Mouse (Mus musculus) hindbrain, embryonic 12.5 days (tissue): ENCODE results near the gene Ppp2r5e. TPM values are rescaled to one million over a fixed set of nuclear protein-coding genes. Genes with fewer than 3 reads are reported as not detected.

Experiments
- ATAC-seq: fragments of 200-750 bp; cut with Nextera tagmentation; 2 replicates; pipeline ENCODE4 v1.8.0; 2017; ENCODE audit warnings: moderate TSS enrichment; ENCODE audit not compliant: low FRiP score
- H3K27ac ChIP-seq: fragments of 300-500 bp; sonication (generic); 2 replicates; pipeline ENCODE4 v1.5.1; 2016; ENCODE audit warnings: mild to moderate bottlenecking
- H3K27me3 ChIP-seq: fragments of 300-500 bp; sonication (generic); 2 replicates; pipeline ENCODE4 v1.6.1; 2016; ENCODE audit warnings: mild to moderate bottlenecking
- H3K36me3 ChIP-seq: fragments of 300-500 bp; sonication (generic); 2 replicates; pipeline ENCODE4 v1.6.1; 2016; ENCODE audit warnings: mild to moderate bottlenecking
- H3K4me1 ChIP-seq: fragments of 300-500 bp; sonication (generic); 2 replicates; pipeline ENCODE4 v1.6.1; 2016
- H3K4me2 ChIP-seq: fragments of 300-500 bp; sonication (generic); replicated peaks from 2 replicates; pipeline ENCODE4 v1.6.1; 2016; ENCODE audit warnings: mild to moderate bottlenecking
- H3K4me3 ChIP-seq: fragments of 300-500 bp; sonication (generic); 2 replicates; pipeline ENCODE4 v1.5.1; 2016; ENCODE audit warnings: mild to moderate bottlenecking
- H3K9ac ChIP-seq: fragments of 300-500 bp; sonication (generic); 2 replicates; pipeline ENCODE4 v1.6.1; 2016; ENCODE audit warnings: mild to moderate bottlenecking, moderate library complexity
- H3K9me3 ChIP-seq: fragments of 300-500 bp; sonication (generic); replicated peaks from 2 replicates; pipeline ENCODE4 v1.6.1; 2016; ENCODE audit warnings: mild to moderate bottlenecking
- WGBS: fragments of 180-500 bp; shearing (Covaris S2); methylation state at CpG from one replicate; pipeline ENCODE4 v1.1.7; 2016; 5-methylcytosine and 5-hydroxymethylcytosine counted together
- polyA plus RNA-seq: library from polyadenylated mRNA; unstranded; fragments of >200 nt; fragmentation: Nextera tagmentation; extraction: Ambion mirVana; gene quantifications from 2 replicates; pipeline ENCODE4 v1.2.1, GENCODE M21; 2016

Gene Ppp2r5e
- polyA plus RNA-seq, 1 experiment from 2014 or later, result 23.2 TPM

DNA sequence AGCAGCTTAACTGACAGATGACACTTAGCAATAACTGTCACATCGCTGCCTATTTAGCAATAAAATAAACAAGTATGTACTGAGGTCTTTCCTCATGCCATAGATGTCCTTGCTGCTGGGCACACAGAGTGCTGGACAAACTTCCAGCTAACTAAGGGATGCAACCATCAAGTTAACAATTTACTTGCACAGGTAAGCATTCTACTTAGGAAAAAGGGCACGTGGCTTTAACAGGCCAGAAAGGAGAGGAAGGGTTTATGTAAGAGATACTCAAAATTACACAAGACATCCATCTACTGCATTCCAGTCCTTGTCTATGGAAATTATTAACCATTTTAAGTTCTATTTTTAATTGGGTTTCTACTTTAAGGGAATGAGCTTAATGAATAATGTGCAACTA lies 123.0 kb downstream of the Ppp2r5e start:
- Histone ChIP-seq H3K9ac (no peak overlapping the region), H3K4me1 (peaks cover 3% of the 10 kb centered on the region; the same call in 1 of the 2 replicates), H3K36me3 (peaks cover 7% of the 10 kb centered on the region; the same call in 1 of the 2 replicates), H3K27me3 (no peaks in the 10 kb centered on the region), H3K4me2 (no peak overlapping the region), H3K4me3 (no peak overlapping the region), H3K27ac (no peak overlapping the region), H3K9me3 (no peaks in the 10 kb centered on the region)
- 92% methylated on average over 2 of the region's 2 CpGs for WGBS
- ATAC-seq, result no peak

DNA sequence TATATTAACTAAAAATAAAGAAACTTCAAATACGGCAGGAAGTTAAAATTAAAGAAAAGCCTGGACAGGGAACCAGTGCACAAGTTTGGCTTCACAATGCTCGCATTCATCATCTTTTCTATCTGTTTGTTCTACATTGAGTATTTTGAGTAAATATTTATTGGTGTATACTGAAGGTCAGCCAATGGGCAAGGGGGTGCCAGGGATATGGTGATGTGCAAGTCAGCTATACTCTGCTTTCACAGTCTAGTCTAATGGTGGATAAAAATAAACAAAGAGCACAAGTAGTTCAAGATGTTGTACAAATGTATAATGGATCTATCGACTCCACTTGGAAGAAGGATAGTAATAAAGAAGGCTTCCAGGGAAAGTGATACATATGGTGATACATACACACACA lies 123.9 kb downstream of the Ppp2r5e start:
- H3K27ac ChIP-seq, result no peak overlapping the region
- H3K9me3 ChIP-seq, result no peaks in the 10 kb centered on the region
- H3K4me3 ChIP-seq, result no peak overlapping the region
- H3K4me2 ChIP-seq, result no peak overlapping the region
- peaks cover 3% of the 10 kb centered on the region; the same call in 1 of the 2 replicates for H3K4me1 ChIP-seq
- H3K36me3 ChIP-seq, result peaks cover 12% of the 10 kb centered on the region
- H3K27me3 ChIP-seq, result no peaks in the 10 kb centered on the region
- 88% methylated on average over 3 of the region's 3 CpGs for WGBS
- ATAC-seq, result no peak
- no peak overlapping the region for H3K9ac ChIP-seq

DNA sequence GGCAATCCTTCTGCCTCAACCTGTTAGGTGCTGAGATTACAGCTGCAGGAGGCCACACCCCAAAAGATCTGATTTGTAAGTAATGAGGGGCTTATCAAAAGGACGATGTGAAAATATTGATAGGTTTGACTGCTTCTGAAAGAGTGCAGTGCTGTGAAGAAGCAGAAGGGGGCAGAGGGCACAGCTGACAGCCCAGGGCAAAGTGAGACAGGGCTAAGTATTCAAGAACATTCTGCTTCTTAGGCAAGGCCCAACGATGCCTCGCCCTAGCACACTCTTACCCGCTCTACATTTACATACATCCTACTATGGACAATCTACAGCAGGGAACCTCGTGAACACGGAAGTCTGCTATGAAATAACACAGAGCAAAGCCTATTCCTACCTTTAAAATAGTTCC lies 128.2 kb downstream of the Ppp2r5e start:
- Histone ChIP-seq H3K27ac (no peak overlapping the region), H3K4me2 (no peak overlapping the region), H3K9ac (no peak overlapping the region), H3K27me3 (no peaks in the 10 kb centered on the region), H3K4me3 (no peak overlapping the region), H3K4me1 (no peaks in the 10 kb centered on the region), H3K36me3 (peaks cover 44% of the 10 kb centered on the region), H3K9me3 (no peaks in the 10 kb centered on the region)
- no peak for ATAC-seq
- 90% methylated on average over 6 of the region's 6 CpGs for whole genome bisulfite sequencing

DNA sequence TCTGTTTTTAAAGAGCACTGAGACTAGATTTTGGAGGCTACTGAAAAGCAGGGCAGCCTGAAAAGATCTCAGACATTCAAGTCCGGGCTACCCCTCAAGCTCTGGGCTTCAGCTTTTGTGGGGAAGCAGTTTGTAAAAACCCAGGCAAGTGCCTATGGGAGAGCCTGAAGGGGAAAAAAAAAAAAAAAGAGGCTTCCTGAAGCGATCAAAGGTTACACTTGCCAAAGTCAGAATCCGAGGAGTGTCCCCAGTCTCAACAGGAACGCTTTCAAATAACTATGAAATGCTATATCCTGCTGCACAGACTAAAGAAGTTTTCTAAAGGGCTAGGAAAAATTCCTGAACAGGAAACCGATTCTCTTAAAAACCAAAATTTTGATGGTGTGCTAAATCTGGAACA lies 128.9 kb downstream of the Ppp2r5e start:
- H3K9me3 ChIP-seq, result no peaks in the 10 kb centered on the region
- no peak overlapping the region for H3K27ac ChIP-seq
- H3K4me2 ChIP-seq, result no peak overlapping the region
- WGBS, result 81% methylated on average over 5 of the region's 5 CpGs
- no peak overlapping the region for H3K4me3 ChIP-seq
- no peak overlapping the region for H3K9ac ChIP-seq
- ATAC-seq, result no peak
- H3K4me1 ChIP-seq, result no peaks in the 10 kb centered on the region
- no peaks in the 10 kb centered on the region for H3K27me3 ChIP-seq
- peaks cover 48% of the 10 kb centered on the region for H3K36me3 ChIP-seq

DNA sequence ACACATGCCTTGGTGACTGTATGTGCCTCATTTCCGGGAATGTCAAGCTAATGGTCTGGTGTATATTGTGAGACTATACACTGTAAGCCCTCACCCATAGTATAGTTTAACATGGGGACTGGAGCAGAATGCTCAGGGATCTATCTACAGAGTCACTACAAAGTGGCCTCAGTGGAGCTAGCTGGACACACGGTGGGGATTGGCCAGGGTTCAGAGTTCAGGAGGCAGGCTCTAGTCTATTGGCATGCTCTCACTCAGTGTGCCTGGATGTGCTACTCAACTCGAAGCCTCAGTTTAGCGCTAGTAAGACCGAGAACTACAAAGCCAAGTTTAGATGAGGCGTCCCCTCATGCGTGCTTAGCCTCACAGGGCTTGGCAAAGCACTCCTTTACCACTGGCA lies 129.8 kb downstream of the Ppp2r5e start:
- H3K4me1 ChIP-seq, result no peaks in the 10 kb centered on the region
- no peak overlapping the region for H3K4me3 ChIP-seq
- H3K27me3 ChIP-seq, result no peaks in the 10 kb centered on the region
- no peaks in the 10 kb centered on the region for H3K9me3 ChIP-seq
- WGBS, result 93% methylated on average over 7 of the region's 7 CpGs
- no peak for ATAC-seq
- H3K4me2 ChIP-seq, result no peak overlapping the region
- H3K27ac ChIP-seq, result 0 out of 2 replicates have a peak overlapping the region, but pooled peaks have one; percentile 4
- peaks cover 57% of the 10 kb centered on the region for H3K36me3 ChIP-seq
- no peak overlapping the region for H3K9ac ChIP-seq

DNA sequence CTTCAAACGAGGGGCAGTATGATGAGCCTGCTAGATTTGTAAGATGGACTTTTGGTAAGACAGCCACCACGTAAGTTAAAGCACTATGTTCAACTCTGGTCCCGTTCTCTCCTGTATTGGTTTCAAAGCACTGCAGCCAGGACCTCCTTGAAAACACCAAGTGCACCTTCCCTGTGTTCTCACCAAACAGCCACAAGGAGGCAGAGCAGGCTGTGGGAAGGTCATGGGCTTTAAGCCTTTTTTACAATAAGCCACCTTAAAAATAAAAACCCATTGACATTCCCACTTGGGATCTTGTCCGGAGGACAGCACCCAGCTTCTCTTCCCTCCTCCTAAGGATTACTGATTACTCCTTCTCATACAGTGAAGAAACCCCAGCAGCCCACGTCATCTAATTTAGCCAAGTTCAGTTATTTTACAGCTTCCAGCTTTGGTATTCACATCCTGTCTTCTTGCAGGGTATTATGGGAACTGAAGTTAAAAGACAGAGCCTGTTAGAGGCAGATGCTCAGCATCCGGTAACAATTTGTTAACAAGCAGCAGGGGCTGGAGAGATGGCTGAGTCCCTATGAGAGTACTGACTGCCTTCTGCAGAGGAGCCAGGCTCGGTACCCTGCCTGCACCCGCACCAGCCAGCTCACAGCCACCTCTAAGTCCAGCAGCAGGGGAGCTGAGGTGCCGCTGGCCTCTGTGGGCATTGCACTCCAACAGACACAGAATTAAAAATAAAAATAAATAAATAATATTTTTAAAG lies 131.9 kb downstream of the Ppp2r5e start:
- peaks cover 75% of the 10 kb centered on the region for H3K36me3 ChIP-seq
- 84% methylated on average over 9 of the region's 9 CpGs for whole genome bisulfite sequencing

DNA sequence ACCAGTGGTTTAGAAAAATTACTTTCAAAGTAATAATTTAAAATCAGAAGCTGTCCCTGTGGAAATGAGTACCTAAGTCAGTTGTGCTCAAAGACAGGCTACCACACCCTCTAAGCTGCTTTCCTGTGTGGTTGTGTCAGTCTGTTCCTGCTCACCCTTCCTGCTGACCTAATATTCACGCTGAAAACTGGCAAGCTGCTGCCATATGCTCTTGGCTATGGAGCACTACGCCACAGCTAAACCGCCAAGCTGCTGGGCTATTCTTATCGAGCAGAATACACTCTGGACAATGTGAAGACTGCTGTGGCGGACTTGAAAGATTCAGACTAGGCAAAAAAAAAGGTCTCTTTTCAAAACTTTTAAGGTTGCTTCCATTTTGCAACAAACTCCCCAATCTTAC lies 135.5 kb downstream of the Ppp2r5e start:
- Histone ChIP-seq H3K4me3 (no peak overlapping the region), H3K27ac (no peak overlapping the region), H3K36me3 (peaks cover 78% of the 10 kb centered on the region), H3K9ac (no peak overlapping the region), H3K27me3 (no peaks in the 10 kb centered on the region), H3K9me3 (no peaks in the 10 kb centered on the region), H3K4me2 (no peak overlapping the region), H3K4me1 (no peaks in the 10 kb centered on the region)
- no peak for ATAC-seq
- WGBS, result 92% methylated on average over 5 of the region's 5 CpGs

More for the DNA sequence above, 131.9 kb downstream of the Ppp2r5e start:
- no peaks in the 10 kb centered on the region for H3K9me3 ChIP-seq
- H3K27me3 ChIP-seq, result no peaks in the 10 kb centered on the region
- no peak overlapping the region for H3K4me3 ChIP-seq
- H3K27ac ChIP-seq, result no peak overlapping the region
- no peak overlapping the region for H3K4me2 ChIP-seq
- H3K9ac ChIP-seq, result no peak overlapping the region
- ATAC-seq, result no peak
- no peaks in the 10 kb centered on the region for H3K4me1 ChIP-seq

DNA sequence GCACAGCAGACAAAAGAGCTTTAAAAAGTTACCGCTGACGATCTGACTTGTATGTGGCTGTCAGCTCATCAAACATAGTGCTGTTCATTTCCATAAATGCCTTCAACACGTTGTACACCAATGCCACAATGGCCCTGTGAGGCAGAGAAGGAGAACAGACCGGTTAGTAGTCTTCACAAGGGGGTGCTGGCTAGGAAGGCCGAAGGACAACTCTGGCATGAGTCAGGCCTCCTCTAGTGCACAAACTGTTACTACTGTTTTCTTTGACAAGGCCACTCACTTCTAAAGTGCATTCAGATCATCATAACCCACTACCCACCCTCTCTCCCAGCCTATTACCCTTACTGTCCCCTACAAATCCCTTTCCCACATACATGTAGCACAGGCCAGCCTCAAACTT lies 136.4 kb downstream of the Ppp2r5e start:
- Histone ChIP-seq H3K27me3 (no peaks in the 10 kb centered on the region), H3K9me3 (no peaks in the 10 kb centered on the region), H3K4me1 (no peaks in the 10 kb centered on the region), H3K36me3 (peaks cover 69% of the 10 kb centered on the region), H3K27ac (no peak overlapping the region), H3K9ac (no peak overlapping the region), H3K4me2 (no peak overlapping the region), H3K4me3 (no peak overlapping the region)
- WGBS, result 81% methylated on average over 5 of the region's 5 CpGs
- no peak for ATAC-seq

DNA sequence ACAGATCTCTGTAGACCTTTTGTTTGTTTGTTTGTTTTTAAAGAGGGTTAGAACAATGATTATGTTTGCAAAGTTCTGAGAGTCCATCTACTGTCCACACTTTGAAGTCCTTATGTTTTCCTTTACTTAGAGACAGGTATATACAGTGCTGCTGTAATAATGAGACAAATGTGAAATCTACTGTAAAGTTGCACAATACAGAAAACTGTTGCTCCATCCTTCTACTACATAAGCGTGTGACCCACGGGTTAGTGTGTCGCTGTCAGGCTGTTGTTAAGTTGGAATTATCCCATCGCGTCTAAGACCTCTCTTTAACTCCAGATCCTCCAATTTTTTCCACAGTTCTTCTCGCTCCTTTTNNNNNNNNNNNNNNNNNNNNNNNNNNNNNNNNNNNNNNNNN lies 142.6 kb downstream of the Ppp2r5e start:
- 94% methylated on average over 6 of the region's 6 CpGs for WGBS
- H3K27ac ChIP-seq, result no peak overlapping the region
- no peak overlapping the region for H3K4me3 ChIP-seq
- no peak overlapping the region for H3K9ac ChIP-seq
- H3K4me1 ChIP-seq, result no peaks in the 10 kb centered on the region
- no peak for ATAC-seq
- H3K9me3 ChIP-seq, result no peaks in the 10 kb centered on the region
- peaks cover 54% of the 10 kb centered on the region for H3K36me3 ChIP-seq
- no peak overlapping the region for H3K4me2 ChIP-seq
- no peaks in the 10 kb centered on the region for H3K27me3 ChIP-seq

DNA sequence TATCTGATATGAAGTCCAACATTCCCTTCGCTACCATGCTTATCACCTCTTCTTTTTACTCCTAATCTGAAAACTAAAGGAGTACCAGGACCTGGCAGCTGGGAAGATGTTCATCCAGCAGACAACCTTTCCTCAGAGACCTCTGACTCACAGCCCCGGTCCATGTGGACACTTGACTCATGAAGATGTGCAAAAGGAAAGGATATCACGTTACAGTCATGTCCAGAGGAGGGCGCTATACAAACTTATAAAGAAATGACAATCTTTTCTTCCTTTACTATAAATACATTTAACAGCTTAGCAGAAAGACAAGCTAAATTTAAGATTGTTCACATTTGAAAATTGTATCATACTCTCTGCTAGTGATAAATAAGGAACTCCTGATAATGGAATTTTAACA lies 143.0 kb downstream of the Ppp2r5e start:
- Histone ChIP-seq H3K4me2 (no peak overlapping the region), H3K9me3 (no peaks in the 10 kb centered on the region), H3K27me3 (no peaks in the 10 kb centered on the region), H3K9ac (no peak overlapping the region), H3K4me3 (no peak overlapping the region), H3K4me1 (no peaks in the 10 kb centered on the region), H3K27ac (no peak overlapping the region), H3K36me3 (peaks cover 50% of the 10 kb centered on the region)
- ATAC-seq, result no peak
- WGBS, result 81% methylated on average over 4 of the region's 4 CpGs

DNA sequence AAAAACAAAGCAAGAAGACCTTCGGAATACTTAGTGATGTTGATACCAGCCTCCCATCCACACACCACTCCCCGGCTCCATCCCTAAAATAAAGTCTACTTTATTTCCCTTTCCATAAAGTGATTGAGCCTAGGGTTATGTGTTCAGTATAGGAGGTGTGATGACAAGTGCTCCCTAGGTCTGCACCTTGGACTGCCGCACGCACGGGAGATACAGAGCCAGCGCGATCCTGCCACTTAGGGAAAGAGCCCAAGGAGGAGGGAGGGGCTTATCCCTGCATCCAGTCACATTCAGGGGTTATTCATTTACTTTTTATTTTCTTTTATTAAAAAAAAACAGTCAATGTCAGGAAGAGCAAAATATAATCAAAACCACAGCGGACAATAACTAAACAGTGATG lies 145.5 kb downstream of the Ppp2r5e start:
- no peaks in the 10 kb centered on the region for H3K27me3 ChIP-seq
- no peak overlapping the region for H3K4me2 ChIP-seq
- H3K4me1 ChIP-seq, result no peaks in the 10 kb centered on the region
- no peaks in the 10 kb centered on the region for H3K9me3 ChIP-seq
- H3K27ac ChIP-seq, result no peak overlapping the region
- H3K9ac ChIP-seq, result no peak overlapping the region
- ATAC-seq, result no peak
- peaks cover 38% of the 10 kb centered on the region for H3K36me3 ChIP-seq
- 94% methylated on average over 8 of the region's 8 CpGs for WGBS
- H3K4me3 ChIP-seq, result no peak overlapping the region

DNA sequence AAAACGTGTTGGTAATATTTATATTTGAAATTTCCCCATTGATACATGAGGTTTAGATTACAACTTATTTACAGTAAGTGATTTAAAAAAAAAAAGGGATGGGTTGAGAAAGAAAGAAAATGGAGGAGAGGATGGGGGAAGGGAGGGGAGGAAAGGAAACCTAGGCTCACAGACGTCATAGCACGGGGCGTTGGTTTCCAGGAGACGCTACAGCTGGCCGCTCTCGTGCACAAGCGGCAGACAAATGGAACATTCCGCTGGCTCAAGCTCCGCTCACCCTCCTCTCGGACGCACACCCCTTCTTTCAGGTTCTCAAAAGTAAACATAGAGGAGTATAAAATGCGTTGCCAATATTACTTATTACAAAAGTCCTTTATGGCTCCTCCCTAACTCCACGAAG lies 146.0 kb downstream of the Ppp2r5e start:
- WGBS, result 81% methylated on average over 14 of the region's 14 CpGs
- no peak overlapping the region for H3K4me3 ChIP-seq

DNA sequence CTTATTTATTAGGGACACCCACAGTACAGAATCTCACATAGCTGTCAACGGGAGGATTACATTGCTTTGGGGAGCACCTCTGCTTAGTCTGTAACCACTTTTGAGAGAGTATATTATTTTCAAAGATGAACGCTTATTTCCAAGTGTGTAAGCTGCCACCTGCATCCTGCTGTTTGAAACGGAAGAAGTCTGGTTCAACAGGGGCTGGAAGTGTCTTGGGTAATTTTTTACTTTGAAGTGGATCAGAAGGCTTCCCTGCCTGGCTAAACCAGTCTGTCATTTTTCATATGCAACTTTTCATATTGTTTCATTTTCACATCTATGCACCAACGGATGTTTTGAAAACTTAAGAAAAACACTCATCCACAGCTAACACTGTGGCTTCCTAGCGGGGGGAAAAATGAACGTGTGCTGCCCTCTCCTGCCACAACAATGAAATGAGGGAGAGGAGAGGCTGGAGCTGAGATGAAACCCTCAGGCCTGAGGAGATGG lies 146.5 kb downstream of the Ppp2r5e start:
- Histone ChIP-seq H3K27me3 (no peaks in the 10 kb centered on the region), H3K36me3 (peaks cover 38% of the 10 kb centered on the region), H3K4me1 (no peaks in the 10 kb centered on the region), H3K9me3 (no peaks in the 10 kb centered on the region), H3K9ac (no peak overlapping the region), H3K4me3 (no peak overlapping the region), H3K4me2 (no peak overlapping the region), H3K27ac (no peak overlapping the region)
- 75% methylated on average over 6 of the region's 6 CpGs for WGBS
- ATAC-seq, result no peak

More for the DNA sequence above, 146.0 kb downstream of the Ppp2r5e start:
- no peak overlapping the region for H3K4me2 ChIP-seq
- peaks cover 38% of the 10 kb centered on the region for H3K36me3 ChIP-seq
- H3K9me3 ChIP-seq, result no peaks in the 10 kb centered on the region
- ATAC-seq, result no peak
- no peak overlapping the region for H3K9ac ChIP-seq
- H3K27ac ChIP-seq, result no peak overlapping the region
- no peaks in the 10 kb centered on the region for H3K4me1 ChIP-seq
- H3K27me3 ChIP-seq, result no peaks in the 10 kb centered on the region
